Mouse (Mus musculus): ENCODE measurements around the gene Gm10097. TPM values are rescaled to one million over a fixed set of nuclear protein-coding genes. Genes with fewer than 3 reads are reported as not detected.

The Gm10097 gene
- total and polyA plus RNA-seq, 3 experiments, result 0.12 to 0.61 (median 0.16) TPM

DNA sequence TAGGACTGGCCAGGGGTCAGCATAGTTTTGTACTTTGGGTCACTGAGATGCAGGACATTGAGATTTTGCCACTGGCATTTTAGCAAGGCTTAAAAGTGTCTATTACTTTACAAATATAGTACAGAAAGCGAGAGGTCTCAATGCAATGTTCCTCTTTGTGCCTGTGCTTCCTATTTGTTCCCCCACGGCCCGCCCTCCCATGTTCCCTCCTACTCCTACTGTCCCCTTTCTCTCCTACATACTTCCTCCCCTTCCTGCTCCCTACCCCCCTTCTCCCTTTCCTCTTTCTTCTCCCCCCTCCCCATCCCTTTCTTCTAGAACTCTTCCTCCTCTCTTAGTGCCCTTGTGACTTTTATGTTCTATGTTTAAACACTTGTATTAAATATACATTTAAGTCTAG, 12.1 kb upstream of the Gm10097 start:
- intact Hi-C loops (cut with DNase I), result no loop called here
- Histone ChIP-seq H3K27me3 (ENCODE audit: control insufficient read depth, insufficient read depth, low read length) (no peaks in the 10 kb centered on the region), H3K4me1 (ENCODE audit: control insufficient read depth, insufficient read depth, low read length) (no peaks in the 10 kb centered on the region), H3K36me3 (ENCODE audit: control insufficient read depth, insufficient read depth, low read length) (peaks cover 16% of the 10 kb centered on the region), H3K4me3 (no peak overlapping the region), H3K9ac (ENCODE audit: low read depth, low read length) (no peak overlapping the region), H3K27ac (no peak overlapping the region), H3K79me2 (replicated peaks; ENCODE audit: control insufficient read depth, insufficient read depth, low read length) (no peaks in the 10 kb centered on the region)
- no peak for DNase-seq
- TF ChIP-seq CTCF (IDR thresholded peaks at IDR 0.05) (no peak), EP300 (IDR thresholded peaks at IDR 0.05; ENCODE audit: insufficient read depth, low read depth, low read length) (no peak), POLR2A (IDR thresholded peaks at IDR 0.05; ENCODE audit: insufficient read depth, low read depth, low read length) (no peak)
- WGBS, result 60% methylated on average over 3 of the region's 3 CpGs

DNA sequence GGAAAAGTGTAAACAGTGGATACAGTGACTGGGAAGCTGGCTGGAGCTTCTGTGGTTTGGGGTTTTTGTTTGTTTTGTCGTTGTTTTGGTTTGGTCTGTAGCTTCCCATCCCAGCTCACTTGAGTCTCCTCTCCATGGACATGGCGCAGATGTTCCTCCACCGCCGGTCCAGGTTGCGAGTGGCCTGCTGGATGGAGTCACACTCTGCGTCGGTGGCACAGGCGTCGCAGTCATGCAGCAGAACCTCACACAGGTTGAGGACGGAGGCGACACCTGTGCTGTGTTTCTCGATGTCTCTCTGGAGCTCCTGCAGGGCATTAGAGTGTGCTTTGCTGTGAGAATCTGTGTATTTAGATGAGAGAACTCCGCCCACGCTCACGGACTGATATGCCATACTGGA, 11.3 kb upstream of the Gm10097 start:
- no peaks in the 10 kb centered on the region for H3K79me2 ChIP-seq (replicated peaks; ENCODE audit: control insufficient read depth, insufficient read depth, low read length)
- no peak overlapping the region for H3K9ac ChIP-seq (ENCODE audit: low read depth, low read length)

GRCm38 (mm10) chr10:5058876-5059275, 10.1 kb upstream of the Gm10097 start:
- no peak for DNase-seq

More for the DNA sequence above, 11.3 kb upstream of the Gm10097 start:
- DNase-seq, result no peak
- intact Hi-C loops (cut with DNase I), result no loop called here
- Histone ChIP-seq H3K27ac (no peak overlapping the region; the same call in 1 of the 2 replicates), H3K4me1 (ENCODE audit: control insufficient read depth, insufficient read depth, low read length) (no peaks in the 10 kb centered on the region), H3K36me3 (ENCODE audit: control insufficient read depth, insufficient read depth, low read length) (peaks cover 16% of the 10 kb centered on the region), H3K4me3 (no peak overlapping the region), H3K27me3 (ENCODE audit: control insufficient read depth, insufficient read depth, low read length) (no peaks in the 10 kb centered on the region)
- no peak for TF ChIP-seq EP300 (IDR thresholded peaks at IDR 0.05; ENCODE audit: insufficient read depth, low read depth, low read length)
- TF ChIP-seq CTCF (IDR thresholded peaks at IDR 0.05), result no peak
- no peak for TF ChIP-seq POLR2A (IDR thresholded peaks at IDR 0.05; ENCODE audit: insufficient read depth, low read depth, low read length)
- 80% methylated on average over 15 of the region's 15 CpGs for WGBS

GRCm38 (mm10) chr10:5059983-5060382, 9.0 kb upstream of the Gm10097 start:
- Histone ChIP-seq H3K9ac (ENCODE audit: low read depth, low read length) (no peak overlapping the region), H3K4me3 (no peak overlapping the region), H3K27me3 (ENCODE audit: control insufficient read depth, insufficient read depth, low read length) (no peaks in the 10 kb centered on the region), H3K27ac (no peak overlapping the region), H3K79me2 (replicated peaks; ENCODE audit: control insufficient read depth, insufficient read depth, low read length) (0 out of 2 replicates have a peak, but pooled peaks cover 2% of the 10 kb centered on the region), H3K36me3 (ENCODE audit: control insufficient read depth, insufficient read depth, low read length) (peaks cover 16% of the 10 kb centered on the region), H3K4me1 (ENCODE audit: control insufficient read depth, insufficient read depth, low read length) (no peaks in the 10 kb centered on the region)
- DNase-seq, result no peak
- 58% methylated on average over 2 of the region's 2 CpGs for WGBS
- intact Hi-C loops (cut with DNase I), result no loop called here
- TF ChIP-seq POLR2A (IDR thresholded peaks at IDR 0.05; ENCODE audit: insufficient read depth, low read depth, low read length), result no peak
- TF ChIP-seq CTCF (IDR thresholded peaks at IDR 0.05), result no peak
- no peak for TF ChIP-seq EP300 (IDR thresholded peaks at IDR 0.05; ENCODE audit: insufficient read depth, low read depth, low read length)

More at GRCm38 (mm10) chr10:5058876-5059275, 10.1 kb upstream of the Gm10097 start:
- no peaks in the 10 kb centered on the region for H3K79me2 ChIP-seq (replicated peaks; ENCODE audit: control insufficient read depth, insufficient read depth, low read length)
- H3K36me3 ChIP-seq (ENCODE audit: control insufficient read depth, insufficient read depth, low read length), result peaks cover 16% of the 10 kb centered on the region
- H3K9ac ChIP-seq (ENCODE audit: low read depth, low read length), result no peak overlapping the region
- H3K4me3 ChIP-seq, result no peak overlapping the region
- H3K27me3 ChIP-seq (ENCODE audit: control insufficient read depth, insufficient read depth, low read length), result no peaks in the 10 kb centered on the region
- TF ChIP-seq POLR2A (IDR thresholded peaks at IDR 0.05; ENCODE audit: insufficient read depth, low read depth, low read length), result no peak
- TF ChIP-seq CTCF (IDR thresholded peaks at IDR 0.05), result no peak
- no peak for TF ChIP-seq EP300 (IDR thresholded peaks at IDR 0.05; ENCODE audit: insufficient read depth, low read depth, low read length)
- H3K27ac ChIP-seq, result no peak overlapping the region
- intact Hi-C loops (cut with DNase I), result no loop called here
- H3K4me1 ChIP-seq (ENCODE audit: control insufficient read depth, insufficient read depth, low read length), result no peaks in the 10 kb centered on the region
- WGBS, result 25% methylated on average over 2 of the region's 2 CpGs

DNA sequence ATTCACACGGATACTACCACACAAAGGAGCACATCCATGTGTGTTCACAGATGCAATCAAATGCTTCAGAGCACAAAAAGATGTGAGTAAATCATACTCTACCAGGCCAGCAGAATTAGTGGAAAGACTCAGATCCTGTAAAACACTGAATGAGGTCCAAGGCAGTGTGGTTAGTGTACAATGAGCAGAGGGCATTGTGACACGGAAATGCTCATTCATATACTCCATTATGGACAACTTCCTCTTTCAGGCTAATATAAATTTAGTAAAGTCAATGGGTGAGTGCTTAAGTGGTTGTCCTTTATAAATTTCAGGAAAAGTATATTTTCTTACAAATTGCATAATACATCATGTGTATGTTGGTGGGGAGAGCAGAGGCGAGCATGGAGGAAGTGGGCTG, 1.9 kb upstream of the Gm10097 start:
- Histone ChIP-seq H3K9ac (ENCODE audit: low read depth, low read length) (no peak overlapping the region), H3K79me2 (replicated peaks; ENCODE audit: control insufficient read depth, insufficient read depth, low read length) (0 out of 2 replicates have a peak, but pooled peaks cover 2% of the 10 kb centered on the region), H3K4me1 (ENCODE audit: control insufficient read depth, insufficient read depth, low read length) (no peaks in the 10 kb centered on the region), H3K27ac (peak overlapping the region; percentile 92), H3K36me3 (ENCODE audit: control insufficient read depth, insufficient read depth, low read length) (peaks cover 10% of the 10 kb centered on the region), H3K4me3 (peak overlapping the region; percentile 56; the same call in 1 of the 2 replicates), H3K27me3 (ENCODE audit: control insufficient read depth, insufficient read depth, low read length) (no peaks in the 10 kb centered on the region)
- no peak for TF ChIP-seq POLR2A (IDR thresholded peaks at IDR 0.05; ENCODE audit: insufficient read depth, low read depth, low read length)
- no peak for TF ChIP-seq CTCF (IDR thresholded peaks at IDR 0.05)
- no peak for TF ChIP-seq EP300 (IDR thresholded peaks at IDR 0.05; ENCODE audit: insufficient read depth, low read depth, low read length)
- DNase-seq, result no peak
- WGBS, result 63% methylated on average over 3 of the region's 3 CpGs
- intact Hi-C loops (cut with DNase I), result no loop called here

- TF ChIP-seq POLR2A (IDR thresholded peaks at IDR 0.05; ENCODE audit: insufficient read depth, low read depth, low read length), result no peak
- Histone ChIP-seq H3K36me3 (ENCODE audit: control insufficient read depth, insufficient read depth, low read length) (peaks cover 7% of the 10 kb centered on the region), H3K4me3 (peak overlapping the region; percentile 32), H3K9ac (ENCODE audit: low read depth, low read length) (no peak overlapping the region), H3K27ac (peak overlapping the region; percentile 92), H3K4me1 (ENCODE audit: control insufficient read depth, insufficient read depth, low read length) (no peaks in the 10 kb centered on the region), H3K79me2 (replicated peaks; ENCODE audit: control insufficient read depth, insufficient read depth, low read length) (no peaks in the 10 kb centered on the region), H3K27me3 (ENCODE audit: control insufficient read depth, insufficient read depth, low read length) (no peaks in the 10 kb centered on the region)
- intact Hi-C loops (cut with DNase I), result no loop called here
- WGBS, result 73% methylated on average over 11 of the region's 11 CpGs
- no peak for DNase-seq
Measured at GRCm38 (mm10) chr10:5070168-5070940, 1.4 kb downstream of the Gm10097 start.
